Mouse (Mus musculus) ZHBTc4 (cell line): ENCODE measurements around the gene Pgbd1.
"Not testable (repeated sequence)": the region's sequence is repeated elsewhere in the genome, so short reads cannot be mapped to it uniquely, and the experiment has no call there.

Source experiments
- DNase-seq: peaks from one replicate; pipeline ENCODE4 v3.0.0-alpha.2; 2011; ENCODE audit warnings: low read depth, low spot score

Pgbd1 gene

DNA sequence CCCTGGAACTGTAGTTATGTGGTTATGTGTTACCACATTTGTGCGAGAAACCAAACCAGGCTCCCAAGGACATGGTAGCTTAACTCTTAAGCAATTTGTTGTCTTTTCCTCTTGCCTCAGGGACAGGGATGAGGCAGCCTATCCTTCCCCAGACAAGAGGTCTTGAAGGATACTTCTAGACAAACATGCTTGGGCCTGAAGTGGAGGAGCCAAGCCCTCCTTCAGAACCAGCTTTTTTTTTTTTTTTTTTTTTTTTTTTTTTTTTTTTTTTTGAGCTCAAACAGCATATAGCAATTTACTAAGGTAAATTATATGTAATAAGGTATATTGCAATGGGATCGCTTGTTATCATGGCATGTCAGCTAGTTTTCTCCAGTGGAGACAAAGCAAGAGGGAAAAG, 25.1 kb downstream of the Pgbd1 start:
- DNase-seq, result no peak

DNA sequence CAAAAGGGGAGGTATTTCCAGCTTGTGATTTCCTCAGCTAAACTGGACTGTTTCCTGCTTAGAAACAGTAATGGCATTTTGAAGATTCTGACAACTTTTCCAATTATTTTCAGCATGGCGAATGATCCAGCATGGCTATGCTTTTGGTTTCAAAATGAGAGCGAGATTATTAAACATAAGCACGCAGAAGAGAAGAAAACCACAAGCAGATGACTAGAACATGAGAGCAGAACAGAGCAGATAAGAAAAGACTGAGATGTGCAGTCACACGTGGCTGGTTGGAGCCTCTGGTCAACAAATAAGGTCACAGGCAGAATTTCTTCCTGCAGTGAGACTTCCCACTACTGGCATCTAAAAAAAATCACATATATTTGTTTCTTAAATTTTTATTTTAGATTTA, 25.6 kb downstream of the Pgbd1 start:
- no peak for DNase-seq

DNA sequence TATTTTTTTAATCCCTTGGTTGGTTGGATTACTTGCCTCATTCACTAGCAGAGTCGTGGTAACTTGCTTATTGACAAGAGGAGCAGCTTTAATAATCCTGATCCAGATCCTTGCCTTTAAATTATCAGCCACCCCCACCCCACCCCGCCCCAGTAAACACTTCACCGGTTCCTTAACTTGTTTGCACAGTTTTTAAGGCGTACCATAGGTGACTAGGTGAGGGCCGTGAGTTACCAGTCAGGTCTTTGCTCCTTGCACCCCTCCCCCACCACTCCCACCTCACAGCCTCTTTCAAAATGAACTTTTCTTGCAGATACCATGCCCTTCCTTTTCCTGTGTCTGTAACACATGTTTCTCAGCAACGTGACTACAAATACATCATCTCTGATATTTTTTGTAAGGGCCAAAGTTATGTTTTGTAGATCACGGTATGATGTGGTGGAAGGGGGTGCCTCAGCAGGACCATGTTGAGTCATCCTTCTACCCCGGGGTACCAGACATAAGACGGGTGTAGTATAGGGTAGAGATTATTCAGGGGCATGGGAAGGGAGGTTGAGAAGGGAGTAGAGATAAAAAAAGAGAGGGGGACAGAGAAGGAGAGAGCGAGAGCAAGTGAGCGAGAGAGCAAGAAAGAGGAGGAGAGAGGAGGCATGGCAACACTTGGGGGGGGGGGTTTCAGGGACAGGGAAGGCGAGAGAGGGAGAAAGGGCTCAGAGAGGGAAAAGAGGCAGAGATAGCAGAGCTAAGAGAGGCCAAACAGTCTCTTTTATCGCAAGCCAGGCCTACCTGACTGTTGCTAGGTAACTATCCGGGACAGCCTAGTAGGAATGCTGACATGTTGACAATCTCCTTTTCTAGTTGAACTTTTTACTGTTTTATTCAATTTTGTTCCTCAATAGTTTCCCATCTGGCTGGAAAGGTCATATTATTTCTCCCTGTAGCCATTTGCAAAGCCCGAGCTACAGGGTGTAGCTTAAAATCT, 26.3 kb downstream of the Pgbd1 start:
- peak; percentile 7 for DNase-seq

DNA sequence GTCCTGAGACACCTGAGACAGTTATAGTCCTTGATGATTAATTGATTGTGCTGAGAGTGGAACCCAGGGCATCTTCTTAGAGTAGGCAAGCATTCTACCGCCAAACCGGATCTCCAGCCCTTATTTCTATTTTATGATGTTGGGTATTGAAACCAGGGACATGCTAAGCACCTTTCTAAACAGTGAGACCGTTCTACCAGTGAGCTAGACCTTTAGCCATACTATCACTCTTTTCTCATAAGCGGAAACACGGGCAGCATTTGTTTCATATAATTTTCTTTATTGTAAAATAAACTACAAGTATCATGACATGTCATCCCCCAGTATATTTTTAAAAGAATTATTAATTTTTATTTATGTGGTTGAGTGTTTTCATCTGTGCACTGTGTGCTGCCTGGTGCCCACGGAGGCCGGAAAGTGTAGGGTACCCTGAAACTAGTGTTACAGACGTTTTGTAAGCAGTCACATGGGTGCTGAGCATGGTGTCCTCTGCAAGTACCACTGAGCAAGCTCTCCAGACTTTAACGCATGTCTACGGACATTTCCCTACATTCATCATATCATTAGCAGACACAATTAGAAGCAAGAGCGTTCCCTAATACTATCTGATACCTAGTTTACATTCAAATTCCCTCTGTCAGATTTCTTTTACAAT, 31.9 kb downstream of the Pgbd1 start:
- DNase-seq, result no peak

DNA sequence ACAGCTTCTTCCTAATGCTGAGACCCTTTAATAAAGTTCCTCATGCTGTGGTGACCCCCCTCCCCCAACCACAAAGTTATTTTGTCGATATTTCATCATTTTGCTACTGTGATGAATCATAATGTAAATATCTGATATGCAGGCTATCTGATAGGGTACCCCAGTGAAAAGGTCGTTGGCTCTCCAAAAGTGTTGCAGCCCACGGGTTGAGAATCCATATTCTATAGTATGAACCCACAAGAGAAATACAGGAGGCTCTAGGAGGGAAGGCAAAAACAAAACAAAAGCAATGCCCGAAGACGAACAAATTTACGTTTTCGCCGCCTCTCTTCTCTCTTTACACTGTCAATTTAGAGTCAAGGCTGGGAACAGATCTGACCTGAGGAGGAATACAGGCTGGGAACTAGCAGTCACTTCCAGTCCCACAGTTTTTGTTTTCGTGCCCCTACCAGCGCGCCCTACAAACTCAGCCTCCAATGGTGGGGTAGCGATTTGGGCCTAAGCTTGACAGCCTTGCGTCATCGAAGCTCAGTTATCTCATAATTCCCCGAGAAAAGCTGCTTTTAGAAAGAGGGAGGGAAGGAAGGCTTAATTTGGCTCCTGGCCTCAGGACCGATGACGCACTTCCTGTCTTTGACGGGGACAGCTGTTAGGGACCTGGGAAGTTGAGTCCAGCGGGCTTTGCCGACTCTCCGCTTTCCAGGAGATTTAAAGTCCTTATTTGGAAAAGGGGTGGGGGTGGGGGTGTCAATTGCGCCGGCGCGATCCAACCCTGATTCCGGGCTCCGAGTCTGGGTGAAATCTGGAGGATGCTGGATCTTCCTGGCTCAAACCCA, 32.7 kb downstream of the Pgbd1 start:
- peak; percentile 86 for DNase-seq

DNA sequence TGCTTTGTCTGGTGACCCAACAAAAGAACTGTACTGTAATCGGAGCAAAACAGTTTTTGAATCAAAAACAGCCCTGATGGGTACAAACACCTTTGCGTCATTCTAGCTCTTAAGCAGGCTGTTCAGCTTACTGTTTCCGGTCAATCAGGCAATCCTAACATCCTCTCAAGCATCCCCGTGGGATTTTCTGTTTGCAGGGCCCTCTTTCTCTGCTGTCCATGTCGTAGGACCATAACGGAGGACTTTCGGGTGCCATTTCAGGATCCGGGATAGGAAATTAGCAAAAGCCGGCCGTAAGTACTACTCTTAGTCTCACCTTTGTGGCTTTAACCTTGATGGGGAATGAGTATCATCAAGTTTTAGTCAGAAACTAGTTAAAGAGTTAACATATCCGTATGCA, 33.5 kb downstream of the Pgbd1 start:
- DNase-seq, result no peak

DNA sequence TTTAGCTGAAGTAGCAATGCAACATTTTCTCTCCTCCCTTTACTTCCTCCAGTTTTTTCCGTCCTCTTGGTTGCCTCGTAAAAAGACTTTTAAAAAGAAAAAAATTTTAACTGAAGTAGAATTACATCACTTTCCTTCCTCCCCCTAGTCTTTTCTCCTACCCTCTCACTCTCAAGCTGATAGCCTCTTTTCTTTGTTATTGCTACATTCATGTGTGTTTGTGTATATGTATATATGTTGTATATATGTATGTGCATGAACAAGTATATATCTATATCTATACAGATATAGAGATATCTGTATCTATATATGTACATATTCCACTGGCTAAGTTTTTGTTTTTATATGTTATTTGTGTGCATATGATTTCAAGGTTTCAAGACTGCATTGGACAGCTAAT, 38.0 kb downstream of the Pgbd1 start:
- DNase-seq, result no peak

DNA sequence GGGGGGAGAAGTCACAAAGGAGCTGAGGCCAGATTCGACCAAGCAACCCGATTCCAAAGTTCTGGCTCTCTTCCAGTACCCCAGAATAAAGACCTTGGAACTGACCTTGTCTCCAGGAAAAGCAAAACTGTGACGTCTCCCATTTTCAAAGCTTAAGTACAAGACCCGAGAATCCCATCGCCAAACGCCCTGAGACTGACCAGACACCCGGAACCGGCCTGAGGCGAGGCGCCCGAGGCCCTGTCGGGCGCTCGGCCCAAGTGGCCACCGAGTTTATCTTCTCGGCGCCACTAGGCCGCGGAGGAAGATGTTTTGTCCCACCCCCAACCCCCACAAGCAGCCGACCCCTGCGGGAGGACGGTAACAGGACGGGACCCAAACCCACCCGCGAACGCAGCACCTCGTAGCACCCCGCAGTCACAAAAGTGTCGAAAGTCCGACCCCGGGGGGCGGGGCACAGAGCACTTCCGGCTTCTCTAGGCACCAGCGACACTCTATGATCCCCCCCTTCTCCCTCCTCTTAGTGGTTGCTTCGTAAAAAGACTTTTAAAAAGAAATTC, 38.5 kb downstream of the Pgbd1 start, which contains the start of gene Zkscan3:
Zkscan3 (minus strand) TSS at position 469 of the 560 bp plus-strand sequence.
- peak; percentile 87 for DNase-seq

DNA sequence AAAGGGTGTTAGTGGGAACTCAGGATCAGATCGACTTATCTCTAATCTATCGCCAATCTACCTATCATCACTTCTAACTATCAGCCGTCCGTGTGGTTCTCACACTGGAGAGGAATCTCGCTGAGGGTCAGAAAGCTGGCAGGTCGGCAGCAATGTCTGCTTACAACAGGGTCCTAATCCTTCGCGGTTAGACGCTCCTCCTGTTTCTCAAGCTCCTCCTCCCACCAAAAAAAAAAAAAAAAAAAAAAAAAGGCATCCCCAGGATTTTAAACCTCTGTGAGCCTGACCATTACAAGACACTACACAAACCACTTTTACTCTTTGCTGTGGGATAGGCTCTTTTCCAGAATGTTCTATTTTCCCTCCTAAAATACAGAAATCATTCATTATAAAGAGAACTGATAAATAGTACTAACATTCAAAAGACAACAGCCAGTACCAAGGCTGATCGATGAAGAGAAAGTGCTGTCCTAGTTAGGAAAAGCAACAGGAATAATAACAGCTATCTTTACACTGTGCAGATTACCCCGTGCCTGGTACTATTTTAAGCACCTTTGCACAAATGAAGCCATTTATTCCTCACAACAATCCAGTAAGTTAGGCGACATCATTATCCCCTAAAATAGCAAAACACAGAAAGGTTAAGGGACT, 39.1 kb downstream of the Pgbd1 start:
- DNase-seq, result peak; percentile 54

DNA sequence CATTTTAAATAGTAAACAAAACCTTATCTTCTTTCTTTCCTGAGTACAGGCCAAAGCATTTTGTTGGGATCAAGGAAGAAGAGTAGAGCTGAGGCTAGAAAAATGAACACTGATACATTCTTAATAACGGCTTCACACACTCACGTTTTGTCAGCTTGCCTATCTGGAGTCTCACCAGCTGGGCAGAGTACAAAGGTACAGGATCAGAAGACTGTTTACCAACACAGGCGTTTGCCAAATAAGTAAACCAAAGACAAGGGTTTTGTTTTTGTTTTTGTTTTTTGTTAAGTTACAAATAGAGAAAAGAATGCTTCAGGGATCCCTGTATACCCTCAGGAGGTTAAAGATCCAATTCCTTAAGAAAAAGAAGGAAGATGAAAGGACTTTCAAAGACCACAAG, 39.7 kb downstream of the Pgbd1 start:
- DNase-seq, result no peak

DNA sequence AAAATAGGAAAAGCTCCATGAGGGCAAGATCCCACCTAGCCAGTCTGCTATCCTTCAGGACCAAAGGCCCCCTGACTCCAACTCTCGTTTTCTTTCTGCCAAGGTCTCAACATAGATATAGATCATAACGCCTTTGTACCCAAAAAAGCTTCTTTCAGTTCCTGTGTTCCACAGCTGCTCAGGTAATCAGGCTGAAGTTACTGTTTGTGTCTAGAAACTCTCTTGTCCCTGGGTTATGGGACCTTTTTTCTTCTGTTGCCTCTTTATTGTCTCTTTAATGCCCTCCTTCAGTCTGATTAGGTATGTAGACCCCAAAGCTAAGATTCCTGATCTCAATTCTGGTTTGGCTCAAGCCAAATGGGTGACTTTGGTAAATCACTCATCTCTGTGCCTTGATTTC, 43.4 kb downstream of the Pgbd1 start:
- DNase-seq, result no peak

DNA sequence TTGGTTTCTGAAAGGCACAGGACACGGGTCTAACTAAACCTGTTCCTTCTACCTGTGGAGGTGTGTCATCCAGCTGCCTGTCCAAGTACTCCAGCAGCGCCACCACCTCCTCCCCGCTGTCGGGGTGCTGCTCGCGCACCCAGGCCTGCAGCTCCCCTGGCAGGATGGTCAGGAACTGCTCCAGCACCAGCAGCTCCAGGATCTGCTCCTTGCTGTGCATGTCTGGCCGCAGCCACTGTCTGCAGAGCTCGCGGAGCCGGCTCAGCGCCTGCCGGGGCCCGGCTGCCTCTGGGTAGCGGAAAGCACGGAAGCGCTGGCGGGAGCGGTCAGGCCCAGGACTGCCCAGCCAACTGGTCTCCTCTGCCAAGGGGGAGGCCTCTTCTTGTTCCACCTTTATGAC, 44.8 kb downstream of the Pgbd1 start:
- DNase-seq, result not testable (repeated sequence)

DNA sequence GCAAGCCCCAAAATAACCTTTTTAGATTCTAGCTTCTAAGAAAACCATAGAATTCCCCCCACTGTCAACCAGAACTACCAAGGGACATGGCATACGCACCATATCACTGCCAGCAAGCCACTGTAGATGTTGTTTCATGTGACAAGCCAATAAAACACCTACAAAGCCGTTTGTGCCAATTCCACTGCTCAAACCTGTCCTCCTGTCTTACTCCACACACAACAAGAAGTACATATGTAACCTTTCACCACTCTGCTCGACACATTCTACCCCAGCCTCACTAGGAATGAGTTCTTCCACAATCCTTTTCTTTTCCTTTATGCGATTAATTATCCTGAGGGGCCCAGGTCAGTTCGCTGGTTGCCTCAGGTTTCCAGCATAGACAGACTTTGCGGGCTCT, 45.2 kb downstream of the Pgbd1 start:
- no peak for DNase-seq

DNA sequence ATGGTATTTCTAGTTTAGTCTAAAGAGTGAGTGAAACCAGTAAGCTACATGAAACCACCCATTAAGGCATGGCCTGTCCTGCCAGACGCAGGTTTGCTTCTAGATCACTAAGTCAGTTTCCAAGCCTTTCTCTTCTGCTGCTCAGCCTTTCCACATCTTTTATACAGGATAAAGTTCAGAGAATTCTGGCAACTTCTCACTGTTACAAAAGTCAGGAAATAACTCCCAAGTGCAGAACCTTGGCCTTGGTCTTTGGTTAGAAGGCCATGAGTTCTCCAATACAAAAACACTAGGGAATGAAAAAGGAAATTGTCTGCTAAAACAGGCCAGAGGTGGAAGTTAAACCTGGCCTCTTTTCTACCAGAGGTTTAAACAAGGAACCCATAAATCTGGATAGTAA, 45.6 kb downstream of the Pgbd1 start:
- DNase-seq, result no peak

DNA sequence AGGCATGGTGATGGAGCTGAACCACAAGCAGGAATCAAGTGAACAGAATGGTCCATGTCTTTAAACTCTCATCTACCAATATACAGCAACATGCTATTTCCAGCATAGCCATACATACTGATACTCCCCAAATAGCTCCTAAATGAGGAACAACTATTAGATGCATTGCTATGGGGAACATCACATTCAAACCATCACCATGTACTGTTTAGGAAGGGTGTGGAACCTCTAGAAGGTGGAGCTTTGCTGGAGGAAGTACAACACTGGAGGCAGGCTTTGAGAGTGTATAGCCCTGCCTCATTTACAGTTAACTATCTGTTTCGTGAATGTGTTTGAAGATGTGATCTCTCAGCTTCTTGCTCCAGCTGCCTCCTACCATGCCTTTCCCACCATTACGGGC, 63.1 kb downstream of the Pgbd1 start:
- DNase-seq, result no peak

DNA sequence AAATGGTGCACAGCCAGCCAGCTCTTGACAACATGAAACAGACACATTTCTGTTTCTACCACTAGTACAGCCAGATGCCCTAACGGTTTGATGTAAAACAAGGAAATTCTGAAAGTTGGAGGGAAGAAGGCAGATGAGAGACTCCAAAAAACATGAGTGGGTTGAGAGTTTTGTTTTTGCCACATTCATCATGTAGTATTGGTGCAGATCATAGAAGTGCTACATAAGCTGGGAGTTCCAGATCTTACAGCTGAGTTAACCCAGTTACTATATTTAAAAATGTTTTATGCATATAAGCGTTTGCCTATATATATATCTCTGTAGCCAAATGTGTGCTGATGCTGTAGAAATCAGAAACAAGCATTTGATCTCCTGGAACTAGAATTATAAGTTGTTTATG, 68.2 kb downstream of the Pgbd1 start:
- no peak for DNase-seq
